Mouse (Mus musculus) mature B cell (primary cell): ENCODE measurements around the gene Usp49.
"Not testable (repeated sequence)": the region's sequence is repeated elsewhere in the genome, so short reads cannot be mapped to it uniquely, and the experiment has no call there.

Source experiments
- in situ Hi-C: fragments of 300-500 bp; cut with MboI; formaldehyde crosslinking; loops from 2 replicates; pipeline ENCODE4 v1.14.3; 2019

Gene Usp49

DNA sequence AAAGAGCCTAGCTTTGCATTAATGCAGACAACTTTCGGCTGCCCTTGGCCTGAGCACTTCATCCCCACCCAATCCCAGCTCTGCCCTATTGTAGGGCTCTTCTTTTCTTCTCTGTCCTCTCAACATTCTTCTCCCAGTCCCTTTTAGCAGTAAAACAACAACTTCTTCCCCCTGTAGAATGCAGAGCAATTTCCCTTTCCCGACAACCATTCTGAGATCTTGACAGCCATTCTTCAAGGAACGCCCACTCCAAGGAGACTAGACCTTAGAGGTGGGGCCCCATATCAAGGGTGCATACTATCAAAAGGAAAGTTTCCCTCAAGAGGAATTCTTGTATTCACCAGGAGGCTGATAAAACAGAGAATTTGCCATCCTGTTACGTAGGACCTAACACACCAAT is 18.5 kb downstream of the Usp49 start:
- in situ Hi-C loops: no loop called here

DNA sequence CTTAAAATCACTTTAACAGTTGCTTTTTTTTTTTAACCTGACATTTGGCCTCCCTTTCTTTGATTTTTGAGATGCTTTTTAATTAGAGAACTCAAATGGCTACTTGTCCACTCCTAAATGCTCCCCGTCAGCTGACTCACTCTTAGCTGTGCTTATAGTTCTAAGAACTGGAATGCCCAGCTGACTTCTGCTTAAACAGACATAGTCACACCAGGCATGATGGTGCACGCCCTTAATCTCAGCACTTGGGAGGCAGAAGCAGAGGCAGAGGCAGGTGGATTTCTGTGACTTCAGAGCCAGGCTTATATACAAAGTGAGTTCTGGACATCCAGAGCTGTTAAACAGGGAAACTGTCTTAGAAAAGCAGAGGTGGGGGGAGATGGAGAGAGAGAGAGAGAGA is 21.5 kb downstream of the Usp49 start:
- in situ Hi-C loops: no loop called here

- in situ Hi-C loops: not testable (repeated sequence)
These were observed 23.9 kb downstream of the Usp49 start for GRCm38 (mm10) chr17:47654346-47654745.

- in situ Hi-C loops: no loop called here
These were observed 25.2 kb downstream of the Usp49 start for GRCm38 (mm10) chr17:47655697-47656096.

GRCm38 (mm10) chr17:47657901-47658300 is 27.4 kb downstream of the Usp49 start:
- in situ Hi-C loops: no loop called here

DNA sequence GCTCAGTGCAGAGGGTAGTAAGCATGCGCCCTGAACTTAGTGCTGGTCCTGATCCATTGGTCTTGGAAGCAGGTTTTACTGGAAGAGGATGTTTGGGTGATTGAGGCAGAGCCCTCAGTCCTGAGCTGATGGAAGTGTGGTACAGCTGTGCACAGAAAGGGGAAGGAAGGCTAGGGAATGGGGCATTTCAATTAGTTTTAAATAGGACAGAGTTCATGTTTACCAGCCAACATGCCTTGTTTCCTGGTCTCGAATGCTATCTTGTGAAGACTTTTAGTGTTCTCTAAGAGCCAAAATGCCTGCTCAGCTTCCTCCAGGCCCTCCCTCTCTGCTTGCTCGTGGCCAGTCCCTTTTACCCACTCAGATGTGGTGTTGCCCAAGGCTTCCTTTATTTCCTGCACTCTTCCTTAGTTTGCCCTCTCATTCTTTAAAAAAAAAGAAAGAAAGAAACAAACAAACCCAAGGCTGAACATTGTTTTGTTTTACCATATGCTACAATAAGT is 28.3 kb downstream of the Usp49 start:
- in situ Hi-C loops: no loop called here

DNA sequence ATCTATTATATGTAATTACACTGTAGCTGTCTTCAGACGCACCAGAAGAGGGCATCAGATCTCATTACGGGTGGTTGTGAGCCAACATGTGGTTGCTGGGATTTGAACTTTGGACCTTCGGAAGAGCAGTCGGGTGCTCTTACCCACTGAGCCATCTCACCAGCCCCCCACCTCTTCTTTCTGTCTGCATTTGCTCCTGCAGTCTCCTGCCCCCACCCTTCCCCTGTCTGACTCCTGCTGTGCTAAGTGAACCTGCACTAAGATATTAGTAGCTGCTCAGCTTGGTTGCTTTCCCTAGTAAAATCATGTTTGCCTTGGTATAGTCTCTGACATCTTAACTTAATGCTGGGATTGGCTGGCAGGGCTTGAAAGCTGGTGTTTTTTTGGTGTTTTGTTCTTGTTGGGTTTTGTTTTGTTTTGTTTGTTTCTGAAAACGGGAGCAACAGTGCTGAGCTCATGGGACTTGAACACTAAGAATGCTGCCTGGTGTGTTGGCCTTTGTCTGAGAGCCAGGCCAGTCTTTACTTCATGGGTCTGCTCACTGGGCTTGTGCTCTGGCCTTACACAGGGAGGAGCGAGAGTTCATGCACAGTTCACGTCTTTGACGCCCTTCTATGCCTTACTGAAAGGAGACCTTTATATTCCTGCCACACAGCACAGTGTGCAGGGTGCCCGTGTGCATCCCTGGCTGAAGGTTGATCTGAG is 32.7 kb downstream of the Usp49 start:
- in situ Hi-C loops: no loop called here

- in situ Hi-C loops: no loop called here
These were observed 34.0 kb downstream of the Usp49 start for GRCm38 (mm10) chr17:47664474-47664873.

GRCm38 (mm10) chr17:47669166-47669565 is 38.7 kb downstream of the Usp49 start:
- in situ Hi-C loops: no loop called here

GRCm38 (mm10) chr17:47671988-47672310 is 41.5 kb downstream of the Usp49 start:
- in situ Hi-C loops: no loop called here

DNA sequence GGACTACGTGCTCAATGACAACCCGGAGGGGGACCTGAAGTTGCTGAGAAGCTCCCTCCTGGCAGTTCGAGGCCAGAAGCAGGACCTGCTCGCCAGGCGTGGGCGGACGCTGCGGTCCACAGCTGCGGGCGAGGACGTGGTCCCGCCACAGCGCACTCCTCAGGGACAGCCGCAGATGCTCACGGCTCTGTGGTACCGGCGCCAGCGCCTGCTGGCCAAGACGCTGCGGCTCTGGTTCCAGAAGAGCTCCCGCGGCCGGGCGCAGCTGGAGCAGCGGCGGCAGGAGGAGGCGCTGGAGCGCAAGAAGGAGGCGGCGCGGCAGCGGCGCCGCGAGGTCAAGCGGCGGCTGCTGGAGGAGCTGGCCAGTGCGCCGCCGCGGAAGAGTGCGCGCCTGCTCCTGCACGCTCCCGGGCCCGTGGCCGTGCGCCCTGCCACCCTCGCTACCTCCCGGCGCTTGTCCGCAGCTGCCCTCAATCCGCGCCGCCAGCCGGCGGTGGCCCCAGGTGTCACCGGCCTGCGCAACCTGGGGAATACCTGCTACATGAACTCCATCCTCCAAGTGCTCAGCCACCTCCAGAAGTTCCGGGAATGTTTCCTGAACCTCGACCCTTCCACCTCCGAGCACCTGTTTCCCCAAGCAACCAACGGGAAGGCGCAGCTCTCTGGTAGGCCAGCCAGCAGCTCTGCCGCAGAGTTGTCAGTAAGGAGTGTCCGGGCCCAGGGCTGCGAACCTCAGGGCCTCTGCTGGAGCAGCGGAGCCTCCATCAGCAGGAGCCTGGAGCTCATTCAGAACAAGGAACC is 42.0 kb downstream of the Usp49 start:
- in situ Hi-C loops: no loop called here

GRCm38 (mm10) chr17:47676581-47676980 is 46.1 kb downstream of the Usp49 start:
- in situ Hi-C loops: no loop called here

DNA sequence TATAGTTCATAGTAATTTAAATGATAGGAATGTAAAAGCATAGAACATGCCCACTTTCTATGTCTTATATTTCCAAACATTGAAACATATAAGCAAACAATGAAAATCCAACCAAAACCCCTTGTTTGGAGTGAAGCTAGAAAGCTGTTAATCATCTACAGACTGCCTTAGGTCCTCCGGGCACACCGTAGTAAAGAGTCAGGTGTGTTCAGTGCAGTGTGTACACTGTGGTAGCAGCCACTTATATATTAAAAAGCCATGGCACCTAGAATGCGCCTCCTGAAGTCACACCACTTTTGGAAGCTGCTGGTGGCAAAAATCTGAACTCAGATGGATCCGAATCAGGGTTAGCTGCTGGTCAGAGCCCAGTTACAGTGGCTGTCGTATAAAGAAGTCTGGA is 47.7 kb downstream of the Usp49 start:
- in situ Hi-C loops: no loop called here

- in situ Hi-C loops: no loop called here
These were observed 48.2 kb downstream of the Usp49 start for GRCm38 (mm10) chr17:47678702-47679101.

DNA sequence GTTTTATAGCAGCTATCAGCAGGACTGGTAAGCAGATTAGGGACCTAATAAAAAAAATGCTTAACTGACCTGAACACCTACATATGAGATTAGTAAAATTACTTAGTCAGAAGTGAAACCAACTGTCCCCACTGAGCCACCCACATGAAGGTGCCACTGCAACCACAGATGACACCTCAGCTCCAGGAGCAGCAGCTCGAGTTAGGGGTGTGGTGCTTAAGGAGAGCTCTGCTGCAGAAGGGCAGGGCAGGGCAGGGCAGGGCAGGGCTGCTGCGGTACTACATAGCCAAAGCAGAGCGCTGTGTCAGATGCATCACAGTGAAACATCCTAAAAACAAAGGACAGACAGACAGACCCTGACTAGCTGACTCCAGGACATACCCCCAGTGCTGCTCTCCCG is 52.3 kb downstream of the Usp49 start:
- in situ Hi-C loops: no loop called here

DNA sequence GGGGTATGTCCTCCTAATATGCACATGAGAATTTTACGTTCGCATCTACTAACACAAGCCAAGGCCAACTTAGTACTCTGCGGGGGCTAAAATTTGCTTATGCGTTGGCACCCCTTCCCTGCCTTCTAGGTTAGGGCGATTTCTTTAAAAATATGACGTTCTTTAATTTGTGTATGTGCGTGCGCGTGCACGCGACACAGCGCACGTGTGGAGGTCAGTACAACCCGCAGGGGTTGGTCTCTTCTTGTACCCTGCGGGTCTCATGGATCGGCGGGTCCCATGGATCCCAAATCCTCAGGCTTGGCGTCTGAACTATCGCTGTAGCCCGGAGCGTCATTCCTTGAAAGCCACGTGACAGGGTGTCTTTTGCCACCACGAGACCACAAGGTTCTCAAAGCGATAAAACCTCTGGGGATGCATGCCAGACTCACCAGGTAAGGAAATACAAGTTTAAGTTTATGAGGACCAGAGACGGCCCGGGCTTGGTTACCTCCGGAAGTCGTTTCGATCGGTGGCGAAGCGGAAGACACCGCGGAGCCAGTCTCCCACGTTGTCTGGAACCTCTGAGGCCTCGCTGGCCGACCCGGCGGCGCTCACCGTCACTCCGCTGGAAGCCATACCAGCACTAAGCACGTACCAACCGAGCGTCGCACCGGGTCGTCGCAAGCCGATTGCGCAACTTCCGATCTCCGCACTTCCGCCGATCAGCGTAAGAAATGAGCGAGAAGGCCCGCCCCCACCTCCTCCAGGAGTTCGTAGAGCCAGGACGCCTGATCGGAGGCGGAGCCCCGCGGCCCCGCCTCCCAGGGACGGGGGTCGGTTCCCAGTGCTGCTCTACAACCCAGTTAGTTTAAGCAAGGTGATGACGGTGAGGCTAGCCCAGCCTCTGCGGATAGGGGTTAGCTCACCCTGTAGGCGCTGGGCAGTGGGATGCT is 57.2 kb downstream of the Usp49 start:
- in situ Hi-C loops: loop anchor here (5.0 kb wide), 1 partner anchor 75 kb away; the partner anchor contains the start of genes Bysl, Gm20517 and Med20

- in situ Hi-C loops: loop anchor here (5.0 kb wide), 1 partner anchor 76 kb away; the partner anchor contains the start of genes Bysl, Gm20517 and Med20
These were observed 57.8 kb downstream of the Usp49 start, which contains the start of gene Tomm6 for GRCm38 (mm10) chr17:47688344-47688607. Gene Tomm6, minus strand, starts transcription at chr17:47688386.

DNA sequence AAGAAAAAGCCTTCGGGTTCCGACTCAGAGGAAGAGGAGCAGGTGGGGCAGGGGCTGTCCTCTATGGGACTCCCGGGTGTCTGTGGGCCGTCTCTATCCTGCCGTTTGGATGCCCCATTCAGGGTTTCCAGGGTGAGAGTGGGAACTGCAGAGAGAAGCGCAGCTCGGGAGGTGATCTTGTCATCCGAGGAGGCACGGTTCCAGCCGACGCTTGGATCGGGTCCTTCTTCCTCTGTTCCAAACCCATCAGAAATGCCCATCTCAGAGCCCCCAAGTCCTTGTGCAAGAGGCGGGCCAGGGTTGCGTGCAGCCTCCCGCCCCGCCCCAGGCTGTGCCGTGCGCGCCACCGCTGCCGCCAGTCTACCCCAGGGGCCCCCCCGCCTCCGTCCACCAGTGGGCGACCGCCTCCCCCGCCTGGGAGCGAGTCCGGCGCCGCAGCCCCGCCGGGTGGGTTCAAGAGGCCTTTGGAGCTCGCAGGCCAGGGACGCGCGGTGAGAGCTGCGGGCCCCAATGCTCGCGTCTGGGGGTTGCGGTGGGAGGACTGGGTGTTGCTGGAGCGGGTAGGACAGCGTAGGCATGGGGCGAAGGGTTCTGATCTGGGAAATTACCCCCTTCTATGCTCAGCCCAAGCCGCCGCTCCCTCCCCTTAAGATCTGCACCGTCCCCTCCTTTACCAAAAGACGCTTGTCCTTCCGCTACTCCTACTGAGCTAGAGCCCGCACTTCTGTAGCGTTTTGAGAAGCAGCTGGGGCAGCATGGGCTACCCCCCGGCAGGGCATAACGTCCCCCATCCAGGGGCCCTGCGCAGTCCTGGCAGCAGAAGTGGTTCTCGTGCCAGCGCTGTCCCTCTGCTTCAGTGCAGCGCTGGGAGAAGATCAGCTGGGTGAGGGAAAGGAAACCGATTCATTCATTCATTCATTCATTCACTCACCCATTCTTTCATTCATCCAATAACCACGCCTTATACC is 58.4 kb downstream of the Usp49 start, which contains the start of gene Frs3:
Gene Frs3 (plus strand): TSS at position 423 of the 968 bp plus-strand sequence.
- in situ Hi-C loops: loop anchor here (5.0 kb wide), 1 partner anchor 77 kb away; the partner anchor contains the start of genes Bysl, Gm20517 and Med20

DNA sequence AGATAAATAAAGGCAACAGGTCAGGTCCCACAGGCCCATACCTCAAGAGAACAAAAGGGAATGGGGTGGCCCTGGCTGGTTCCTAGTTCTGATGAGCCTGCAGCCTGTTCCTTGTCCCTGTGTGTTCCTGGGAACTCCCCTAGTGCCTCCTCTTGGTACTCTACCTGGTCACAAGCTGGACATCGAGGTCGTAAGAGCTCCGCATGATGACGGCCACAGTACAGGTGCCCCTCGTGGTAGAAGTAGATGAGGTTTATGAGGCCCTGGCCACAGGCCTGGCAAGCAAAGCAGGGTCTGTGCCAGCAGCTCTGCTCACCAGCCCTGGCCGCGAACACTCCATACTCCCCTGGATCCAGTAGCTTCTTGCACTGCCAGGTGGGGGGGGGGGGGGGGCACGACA is 59.4 kb downstream of the Usp49 start:
- in situ Hi-C loops: loop anchor here (5.0 kb wide), 1 partner anchor 78 kb away; the partner anchor contains the start of genes Bysl, Gm20517 and Med20

GRCm38 (mm10) chr17:47691650-47692049 is 61.2 kb downstream of the Usp49 start:
- in situ Hi-C loops: no loop called here
